Mouse (Mus musculus) CD4-positive helper T cell, adult 2 months (primary cell): ENCODE results near the gene Rccd1.

Experiments
- DNase-seq: peaks from one replicate; pipeline ENCODE4 v3.0.0-alpha.2; 2012; ENCODE audit warnings: low read depth, missing footprints, low spot score

Gene Rccd1

GRCm38 (mm10) chr7:80260625-80261371 is 63.5 kb downstream of the Rccd1 start, which contains the start of gene Ngrn:
TSS of gene Ngrn (plus strand) at chr7:80261215.
- peak; percentile 88 for DNase-seq

- no peak for DNase-seq
These were observed 66.5 kb downstream of the Rccd1 start for GRCm38 (mm10) chr7:80257706-80258105.

GRCm38 (mm10) chr7:80255981-80256380 is 68.3 kb downstream of the Rccd1 start:
- no peak for DNase-seq

DNA sequence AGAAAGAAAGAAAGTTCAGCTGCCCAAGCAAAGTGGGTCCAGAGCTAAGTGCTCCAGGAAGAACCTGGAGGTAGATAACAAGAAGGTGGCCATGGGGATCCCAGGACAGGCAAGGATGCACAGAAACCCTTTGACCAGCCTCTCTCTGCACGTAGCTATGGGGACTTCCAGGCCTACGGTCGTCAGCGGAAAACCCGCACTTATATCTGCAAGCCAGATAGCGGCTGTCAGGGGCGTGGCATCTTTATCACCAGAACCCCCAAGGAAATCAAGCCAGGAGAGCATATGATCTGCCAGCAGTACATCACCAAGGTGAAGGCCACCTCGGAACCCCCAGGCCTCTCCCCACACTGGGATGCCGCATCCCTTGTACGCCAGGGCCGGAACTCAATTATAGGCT is 71.4 kb downstream of the Rccd1 start:
- peak; percentile 59 for DNase-seq

DNA sequence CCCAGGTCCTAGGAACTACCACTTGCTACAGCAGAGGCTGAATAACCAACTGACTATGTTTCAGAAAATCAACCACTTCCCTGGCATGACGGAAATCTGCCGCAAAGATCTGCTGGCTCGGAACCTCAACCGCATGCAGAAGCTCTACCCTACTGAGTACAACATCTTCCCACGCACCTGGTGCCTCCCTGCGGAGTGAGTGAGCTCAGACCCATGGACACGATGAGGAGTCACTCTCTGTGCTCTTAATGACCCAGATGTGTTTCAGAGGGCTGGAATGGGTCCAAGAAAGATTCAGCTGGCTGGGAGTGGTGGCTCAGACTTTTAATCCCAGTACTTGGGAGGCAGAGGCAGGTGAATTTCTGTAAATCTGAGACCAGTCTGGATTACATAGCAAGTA is 71.8 kb downstream of the Rccd1 start:
- DNase-seq: peak; percentile 39

- no peak for DNase-seq
These were observed 77.4 kb downstream of the Rccd1 start for GRCm38 (mm10) chr7:80246859-80247258.

DNA sequence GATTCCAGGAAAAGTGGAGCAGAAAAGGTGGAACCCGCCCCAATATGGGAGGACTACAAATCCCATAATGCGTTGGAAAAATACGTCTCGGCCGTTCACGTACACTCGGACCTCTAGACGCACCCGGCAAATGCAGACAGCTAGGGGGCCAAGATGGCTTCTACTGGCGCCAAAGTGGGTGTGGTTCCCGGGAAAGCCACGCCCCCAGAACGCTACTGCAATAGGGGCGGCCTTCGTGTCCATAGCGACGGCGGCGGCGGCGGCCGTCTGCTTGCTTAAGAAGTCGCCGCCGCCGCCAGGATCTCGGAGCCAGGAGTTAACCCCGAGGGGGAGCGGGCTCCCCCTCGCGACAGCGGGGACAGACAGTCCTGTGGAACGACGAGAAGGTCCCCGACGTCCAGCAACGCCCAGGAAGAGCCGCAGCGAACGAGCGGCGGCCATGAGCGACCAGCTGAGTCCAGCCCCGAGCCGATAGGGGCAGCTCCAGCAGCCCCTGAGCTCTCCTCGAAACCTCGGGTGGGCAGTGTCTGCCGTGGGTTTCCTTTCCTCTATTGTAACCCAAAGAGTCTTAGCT is 78.0 kb downstream of the Rccd1 start, which contains the start of gene Ttll13:
TSS of gene Ttll13 (plus strand) at position 229 of the 574 bp plus-strand sequence.
- DNase-seq: peak; percentile 97

- DNase-seq: no peak
These were observed 79.4 kb downstream of the Rccd1 start for GRCm38 (mm10) chr7:80244851-80245250.
